ENCODE assay signal across 24 mouse cellular contexts in genomic region chr3:80293485-80293884, GRCm38 (mm10).
A peak's percentile ranks its signal among the peaks of the same experiment; 100 is the strongest.
DNase-seq lines count a peak whose midpoint lies in the region; ATAC-seq and TF ChIP-seq lines count a peak whose summit lies in the region.
"Had no signal": no experiment of that assay in that cellular context is flagged by ENCODE, and none has a peak within 500 bp of the region (broad histone marks: within the 10 kb centered on the region; RNA-seq: fewer than 3 reads in every experiment).

No protein-coding gene starts in this region.

- no peaks in the 10 kb centered on the region for H3K27me3 ChIP-seq in embryonic facial prominence, embryonic 14.5 days (replicated peaks; ENCODE audit: control insufficient read depth, insufficient read depth, low read length)
- no peaks in the 10 kb centered on the region for H3K27me3 ChIP-seq in embryonic facial prominence, embryonic 10.5 days (replicated peaks; ENCODE audit: low read depth, poor library complexity, severe bottlenecking)
- no peaks in the 10 kb centered on the region for H3K27me3 ChIP-seq in limb, embryonic 14.5 days (ENCODE audit: control insufficient read depth, insufficient read depth, low read length)
- H3K27me3 ChIP-seq in limb, embryonic 10.5 days (ENCODE audit: low read depth, poor library complexity, severe bottlenecking) = no peaks in the 10 kb centered on the region
- H3K27me3 ChIP-seq: embryonic facial prominence, embryonic 15.5 days; heart, embryonic 12.5 days; hindbrain, embryonic 15.5 days had no signal

- no peaks in the 10 kb centered on the region for H3K36me3 ChIP-seq in embryonic facial prominence, embryonic 14.5 days (ENCODE audit: control insufficient read depth, insufficient read depth, low read length)
- no peaks in the 10 kb centered on the region for H3K36me3 ChIP-seq in embryonic facial prominence, embryonic 10.5 days (replicated peaks)
- H3K36me3 ChIP-seq in limb, embryonic 14.5 days (ENCODE audit: control insufficient read depth, insufficient read depth, low read length) = no peaks in the 10 kb centered on the region
- no peaks in the 10 kb centered on the region for H3K36me3 ChIP-seq in limb, embryonic 10.5 days
- H3K36me3 ChIP-seq: embryonic facial prominence, embryonic 15.5 days; forebrain, embryonic 10.5 days; G1E; heart, embryonic 12.5 days; hindbrain, embryonic 15.5 days had no signal

- no peak overlapping the region for H3K27ac ChIP-seq in embryonic facial prominence, embryonic 14.5 days (replicated peaks; ENCODE audit: low read depth, low read length)
- no peak overlapping the region for H3K27ac ChIP-seq in embryonic facial prominence, embryonic 10.5 days (replicated peaks)
- H3K27ac ChIP-seq in limb, embryonic 14.5 days (replicated peaks; ENCODE audit: low read depth, low read length) = no peak overlapping the region
- no peak overlapping the region for H3K27ac ChIP-seq in limb, embryonic 10.5 days
- H3K27ac ChIP-seq: embryonic facial prominence, embryonic 15.5 days; forebrain, embryonic 10.5 days; gastrocnemius, adult 2 months; hindbrain, embryonic 15.5 days had no signal

- H3K4me1 ChIP-seq in embryonic facial prominence, embryonic 14.5 days (ENCODE audit: control insufficient read depth, insufficient read depth, low read length) = no peaks in the 10 kb centered on the region
- H3K4me1 ChIP-seq in embryonic facial prominence, embryonic 10.5 days = no peaks in the 10 kb centered on the region
- H3K4me1 ChIP-seq in limb, embryonic 14.5 days (ENCODE audit: control insufficient read depth, insufficient read depth, low read length) = no peaks in the 10 kb centered on the region
- no peaks in the 10 kb centered on the region for H3K4me1 ChIP-seq in limb, embryonic 10.5 days
- H3K4me1 ChIP-seq: embryonic facial prominence, embryonic 15.5 days; forebrain, embryonic 10.5 days; heart, embryonic 12.5 days; hindbrain, embryonic 15.5 days had no signal

- no peak overlapping the region for H3K4me2 ChIP-seq in embryonic facial prominence, embryonic 14.5 days (ENCODE audit: low read depth, low read length)
- H3K4me2 ChIP-seq in limb, embryonic 14.5 days (replicated peaks; ENCODE audit: low read depth, low read length, severe bottlenecking) = no peak overlapping the region
- H3K4me2 ChIP-seq: embryonic facial prominence, embryonic 15.5 days; heart, embryonic 12.5 days; hindbrain, embryonic 15.5 days had no signal

- H3K9ac ChIP-seq in embryonic facial prominence, embryonic 14.5 days (ENCODE audit: low read depth, low read length) = no peak overlapping the region
- no peak overlapping the region for H3K9ac ChIP-seq in limb, embryonic 14.5 days (ENCODE audit: low read depth, low read length, severe bottlenecking)
- H3K9ac ChIP-seq: embryonic facial prominence, embryonic 15.5 days; heart, embryonic 12.5 days; hindbrain, embryonic 15.5 days had no signal

- H3K9me3 ChIP-seq in embryonic facial prominence, embryonic 14.5 days (ENCODE audit: control insufficient read depth, low read length) = no peaks in the 10 kb centered on the region
- no peaks in the 10 kb centered on the region for H3K9me3 ChIP-seq in embryonic facial prominence, embryonic 10.5 days
- H3K9me3 ChIP-seq in limb, embryonic 14.5 days (ENCODE audit: control insufficient read depth, low read length) = no peaks in the 10 kb centered on the region
- no peaks in the 10 kb centered on the region for H3K9me3 ChIP-seq in limb, embryonic 10.5 days (replicated peaks)
- H3K9me3 ChIP-seq: embryonic facial prominence, embryonic 15.5 days; forebrain, embryonic 10.5 days; G1E; heart, embryonic 12.5 days; hindbrain, embryonic 15.5 days had no signal

- intact Hi-C loops in left cerebral cortex, postnatal 25 days (cut with DNase I) = no loop called here

- H3K4me3 ChIP-seq in embryonic facial prominence, embryonic 14.5 days (ENCODE audit: low read depth, low read length) = no peak overlapping the region
- H3K4me3 ChIP-seq in embryonic facial prominence, embryonic 10.5 days = no peak overlapping the region
- H3K4me3 ChIP-seq in limb, embryonic 14.5 days (replicated peaks; ENCODE audit: low read length) = no peak overlapping the region
- H3K4me3 ChIP-seq in limb, embryonic 10.5 days = no peak overlapping the region
- H3K4me3 ChIP-seq: embryonic facial prominence, embryonic 15.5 days; erythroblast, embryonic 14.5 days; forebrain, embryonic 10.5 days; gastrocnemius, adult 2 months; heart, embryonic 12.5 days; hindbrain, embryonic 15.5 days had no signal

- no peak for TF ChIP-seq POLR2A in limb, embryonic 14.5 days (IDR thresholded peaks at IDR 0.05; ENCODE audit: borderline replicate concordance, extremely low read depth, insufficient read depth, insufficient read length)

- peak; percentile 17 for DNase-seq in embryonic facial prominence, embryonic 14.5 days (ENCODE audit: low spot score)
- DNase-seq in embryonic facial prominence, embryonic 10.5 days (ENCODE audit: low spot score) = no peak
- no peak for DNase-seq in frontal cortex, postnatal 36 days (ENCODE audit: low spot score in 2 of 2)
- no peak for DNase-seq in limb, embryonic 14.5 days (ENCODE audit: low spot score)
- DNase-seq in limb, embryonic 10.5 days (ENCODE audit: low spot score) = no peak
- DNase-seq in brain, adult 2 months (ENCODE audit: low read depth, low spot score) = peak; percentile 30
- no peak for DNase-seq in left cerebral cortex, postnatal 25 days (ENCODE audit: low spot score in 2 of 2)
- DNase-seq: adrenal gland, adult 8-10 months; adrenal gland, postnatal 36 days; B cell, adult 2 months; cerebellum, adult 11-12 months; cerebellum, adult 9-10 months; cerebellum, postnatal 25 days; gastrocnemius, adult 2 months; gastrocnemius, postnatal 25 days had no signal

- WGBS in embryonic facial prominence, embryonic 14.5 days = 78% methylated on average over 4 of the region's 4 CpGs
- WGBS in embryonic facial prominence, embryonic 10.5 days = 90% methylated on average over 4 of the region's 4 CpGs
- WGBS in limb, embryonic 14.5 days = 70% methylated on average over 4 of the region's 4 CpGs
- 91% methylated on average over 4 of the region's 4 CpGs for WGBS in limb, embryonic 10.5 days

- 0 out of 2 replicates have a peak, but pooled peaks have one; percentile 57 for ATAC-seq in embryonic facial prominence, embryonic 14.5 days (ENCODE audit: low read depth)
- peak; percentile 83 for ATAC-seq in frontal cortex, adult (ENCODE audit: low TSS enrichment)
- peak; percentile 50; the same call in 1 of the 2 replicates for ATAC-seq in limb, embryonic 14.5 days (ENCODE audit: low FRiP score, low read depth)
- ATAC-seq: CD4-positive, CD25-positive, alpha-beta regulatory T cell, adult 4 months; inflammation-experienced regulatory T-cells, adult 6 months had no signal

Comparison
In these comparisons a context has a peak if more than half of its experiments do, and no peak if none do; other contexts are left out.
1. DNase-seq: peak in embryonic facial prominence, embryonic 14.5 days (single experiment) and brain, adult 2 months (single experiment); none in embryonic facial prominence, embryonic 10.5 days (single experiment), frontal cortex, postnatal 36 days (0 of 2), limb, embryonic 14.5 days (single experiment), limb, embryonic 10.5 days (single experiment) and left cerebral cortex, postnatal 25 days (0 of 2).
2. Peak in every context shown above with its lines, with median percentiles within 50 percentile points of each other: ATAC-seq.